Mouse (Mus musculus) testis, postnatal 10 days (tissue): ENCODE data around the gene Bbx.

Experiments
- DNase-seq: peaks from one replicate; pipeline ENCODE4 v3.0.0; 2021; ENCODE audit warnings: low spot score

The Bbx gene

GRCm38 (mm10) chr16:50311588-50311987 lies 120.6 kb downstream of the Bbx start:
- DNase-seq, result no peak

GRCm38 (mm10) chr16:50309411-50310042 lies 122.7 kb downstream of the Bbx start:
- DNase-seq, result peak; percentile 66

- no peak for DNase-seq
Observed at GRCm38 (mm10) chr16:50308256-50308655, 123.9 kb downstream of the Bbx start.

- DNase-seq, result no peak
Observed at GRCm38 (mm10) chr16:50307231-50307630, 125.0 kb downstream of the Bbx start.

- no peak for DNase-seq
Observed at GRCm38 (mm10) chr16:50306727-50307126, 125.5 kb downstream of the Bbx start.

- no peak for DNase-seq
Observed at GRCm38 (mm10) chr16:50305156-50305555, 127.0 kb downstream of the Bbx start.

GRCm38 (mm10) chr16:50302566-50302965 lies 129.6 kb downstream of the Bbx start:
- DNase-seq, result no peak

- no peak for DNase-seq
Observed at GRCm38 (mm10) chr16:50298743-50299443, 133.3 kb downstream of the Bbx start.

GRCm38 (mm10) chr16:50293502-50294228 lies 138.5 kb downstream of the Bbx start:
- no peak for DNase-seq

- DNase-seq, result no peak
Observed at GRCm38 (mm10) chr16:50292834-50293233, 139.4 kb downstream of the Bbx start.

GRCm38 (mm10) chr16:50289764-50290163 lies 142.4 kb downstream of the Bbx start:
- DNase-seq, result no peak

GRCm38 (mm10) chr16:50272813-50273212 lies 159.4 kb downstream of the Bbx start:
- no peak for DNase-seq

- DNase-seq, result no peak
Observed at GRCm38 (mm10) chr16:50262647-50263046, 169.5 kb downstream of the Bbx start.

- DNase-seq, result no peak
Observed at GRCm38 (mm10) chr16:50262209-50262608, 170.0 kb downstream of the Bbx start.

GRCm38 (mm10) chr16:50261741-50262140 lies 170.4 kb downstream of the Bbx start:
- DNase-seq, result no peak

- DNase-seq, result no peak
Observed at GRCm38 (mm10) chr16:50254522-50255159, 177.5 kb downstream of the Bbx start.

- DNase-seq, result no peak
Observed at GRCm38 (mm10) chr16:50251417-50251975, 180.7 kb downstream of the Bbx start.

- no peak for DNase-seq
Observed at GRCm38 (mm10) chr16:50250469-50250868, 181.7 kb downstream of the Bbx start.

- no peak for DNase-seq
Observed at GRCm38 (mm10) chr16:50249036-50249435, 183.2 kb downstream of the Bbx start.

- no peak for DNase-seq
Observed at GRCm38 (mm10) chr16:50242444-50242843, 189.7 kb downstream of the Bbx start.

GRCm38 (mm10) chr16:50241604-50242003 lies 190.6 kb downstream of the Bbx start:
- DNase-seq, result no peak

GRCm38 (mm10) chr16:50235231-50235630 lies 197.0 kb downstream of the Bbx start:
- no peak for DNase-seq
